Mouse (Mus musculus) hindbrain, embryonic 16.5 days (tissue): ENCODE data around the gene Txn1. TPM values are rescaled to one million over a fixed set of nuclear protein-coding genes. Genes with fewer than 3 reads are reported as not detected.

Experiments used
- ATAC-seq: fragments of 200-750 bp; cut with Nextera tagmentation; 2 replicates; pipeline ENCODE4 v1.8.0; 2017; ENCODE audit warnings: moderate TSS enrichment, moderate library complexity
- H3K27ac ChIP-seq: fragments of 300-500 bp; sonication (generic); 2 replicates; pipeline ENCODE4 v1.5.1; 2014; ENCODE audit warnings: low read depth, mild to moderate bottlenecking, control low read depth, low read length, moderate library complexity
- H3K27me3 ChIP-seq: fragments of 300-500 bp; sonication (generic); replicated peaks from 2 replicates; pipeline ENCODE4 v1.6.1; 2014; ENCODE audit warnings: low read length; ENCODE audit not compliant: control insufficient read depth, insufficient read depth
- H3K36me3 ChIP-seq: fragments of 300-500 bp; sonication (generic); 2 replicates; pipeline ENCODE4 v1.6.1; 2014; ENCODE audit warnings: mild to moderate bottlenecking, low read length, moderate library complexity, mixed read lengths; ENCODE audit not compliant: control insufficient read depth, insufficient read depth
- H3K4me1 ChIP-seq: fragments of 300-500 bp; sonication (generic); 2 replicates; pipeline ENCODE4 v1.6.1; 2014; ENCODE audit warnings: low read depth, low read length; ENCODE audit not compliant: control insufficient read depth, insufficient read depth
- H3K4me2 ChIP-seq: fragments of 300-500 bp; sonication (generic); 2 replicates; pipeline ENCODE4 v1.6.1; 2014; ENCODE audit warnings: mild to moderate bottlenecking, low read length, control low read depth, moderate library complexity
- H3K4me3 ChIP-seq: fragments of 300-500 bp; sonication (generic); 2 replicates; pipeline ENCODE4 v1.5.1; 2014; ENCODE audit warnings: mild to moderate bottlenecking, low read length, control low read depth, moderate library complexity
- H3K9ac ChIP-seq: fragments of 300-500 bp; sonication (generic); 2 replicates; pipeline ENCODE4 v1.6.1; 2014; ENCODE audit warnings: low read depth, mild to moderate bottlenecking, control low read depth, low read length, moderate library complexity
- H3K9me3 ChIP-seq: fragments of 300-500 bp; sonication (generic); 2 replicates; pipeline ENCODE4 v1.6.1; 2014; ENCODE audit warnings: mild to moderate bottlenecking, low read length, moderate library complexity; ENCODE audit not compliant: control insufficient read depth
- WGBS: fragments of 180-500 bp; shearing (Covaris S2); extraction: QIAGEN DNeasy Blood & Tissue Kit; methylation state at CpG from one replicate; pipeline ENCODE4 v1.1.7; 2014; 5-methylcytosine and 5-hydroxymethylcytosine counted together
- polyA plus RNA-seq: library from polyadenylated mRNA; unstranded; fragments of >200 nt; fragmentation: Nextera tagmentation; extraction: Ambion mirVana; gene quantifications from 2 replicates; pipeline ENCODE4 v1.2.1, GENCODE M21; 2015

The Txn1 gene
- polyA plus RNA-seq, 1 experiment from 2014 or later, result 334 TPM

DNA sequence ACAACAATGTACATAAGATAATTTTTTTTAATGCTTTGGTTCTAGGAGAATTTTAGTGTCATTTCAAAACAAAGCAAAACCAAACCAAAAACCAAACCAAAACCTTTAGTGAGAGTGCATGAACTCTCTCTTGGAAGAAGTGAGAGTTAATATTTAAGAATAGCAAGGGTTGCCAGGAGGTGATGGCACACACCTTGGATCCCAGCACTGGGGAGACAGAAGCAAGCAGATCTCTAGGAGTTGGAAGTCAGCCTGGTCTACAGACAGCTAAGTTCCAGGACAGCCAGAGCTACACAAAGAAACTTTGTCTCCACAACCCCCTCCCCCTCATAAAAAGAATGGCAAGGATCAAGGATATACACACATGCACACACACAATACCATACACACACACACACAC lies 43.2 kb downstream of the Txn1 start:
- H3K4me2 ChIP-seq, result no peak overlapping the region
- no peak overlapping the region for H3K9ac ChIP-seq
- no peaks in the 10 kb centered on the region for H3K9me3 ChIP-seq
- no peaks in the 10 kb centered on the region for H3K36me3 ChIP-seq
- no peak for ATAC-seq
- peaks cover 4% of the 10 kb centered on the region; the same call in 1 of the 2 replicates for H3K4me1 ChIP-seq
- no peak overlapping the region for H3K27ac ChIP-seq
- H3K27me3 ChIP-seq, result no peaks in the 10 kb centered on the region
- H3K4me3 ChIP-seq, result no peak overlapping the region

- no peaks in the 10 kb centered on the region for H3K4me1 ChIP-seq
- H3K27ac ChIP-seq, result no peak overlapping the region
- H3K36me3 ChIP-seq, result no peaks in the 10 kb centered on the region
- WGBS, result 87% methylated on average over 6 of the region's 6 CpGs
- H3K9ac ChIP-seq, result no peak overlapping the region
- no peaks in the 10 kb centered on the region for H3K9me3 ChIP-seq
- ATAC-seq, result no peak
- H3K4me2 ChIP-seq, result no peak overlapping the region
- H3K4me3 ChIP-seq, result no peak overlapping the region
- no peaks in the 10 kb centered on the region for H3K27me3 ChIP-seq
Measured at GRCm38 (mm10) chr4:57908860-57909259, 47.4 kb downstream of the Txn1 start.

DNA sequence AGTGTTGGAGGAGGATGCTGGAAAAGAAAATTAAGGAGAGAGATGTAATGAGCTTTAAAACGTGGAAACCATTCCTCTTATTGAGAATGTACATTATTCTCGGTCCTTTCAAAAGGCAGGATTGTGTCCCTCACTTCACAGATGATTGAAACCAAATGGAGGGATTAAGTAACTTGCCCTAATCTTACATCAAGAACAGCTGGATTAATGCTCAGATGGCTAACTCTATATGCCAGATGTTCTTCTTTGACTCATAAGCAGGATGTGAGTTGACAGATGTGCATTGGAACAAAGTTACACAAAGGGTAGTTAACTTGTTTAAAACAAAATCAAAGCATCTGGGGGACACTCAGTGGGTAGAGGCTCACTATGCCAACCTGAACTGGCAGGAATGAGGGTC lies 49.5 kb downstream of the Txn1 start:
- Histone ChIP-seq H3K9me3 (no peaks in the 10 kb centered on the region), H3K4me3 (no peak overlapping the region), H3K27me3 (no peaks in the 10 kb centered on the region), H3K9ac (no peak overlapping the region), H3K27ac (no peak overlapping the region), H3K36me3 (no peaks in the 10 kb centered on the region), H3K4me1 (no peaks in the 10 kb centered on the region), H3K4me2 (no peak overlapping the region)
- 65% methylated on average over 2 of the region's 2 CpGs for WGBS
- ATAC-seq, result no peak

GRCm38 (mm10) chr4:57904638-57905037 lies 51.6 kb downstream of the Txn1 start:
- Histone ChIP-seq H3K4me2 (peak overlapping the region; percentile 23; the same call in 1 of the 2 replicates), H3K27me3 (no peaks in the 10 kb centered on the region), H3K27ac (no peak overlapping the region), H3K9me3 (no peaks in the 10 kb centered on the region), H3K4me3 (no peak overlapping the region), H3K36me3 (no peaks in the 10 kb centered on the region), H3K4me1 (no peaks in the 10 kb centered on the region), H3K9ac (no peak overlapping the region)
- ATAC-seq, result peak; percentile 44
- 25% methylated on average over 9 of the region's 9 CpGs for WGBS

DNA sequence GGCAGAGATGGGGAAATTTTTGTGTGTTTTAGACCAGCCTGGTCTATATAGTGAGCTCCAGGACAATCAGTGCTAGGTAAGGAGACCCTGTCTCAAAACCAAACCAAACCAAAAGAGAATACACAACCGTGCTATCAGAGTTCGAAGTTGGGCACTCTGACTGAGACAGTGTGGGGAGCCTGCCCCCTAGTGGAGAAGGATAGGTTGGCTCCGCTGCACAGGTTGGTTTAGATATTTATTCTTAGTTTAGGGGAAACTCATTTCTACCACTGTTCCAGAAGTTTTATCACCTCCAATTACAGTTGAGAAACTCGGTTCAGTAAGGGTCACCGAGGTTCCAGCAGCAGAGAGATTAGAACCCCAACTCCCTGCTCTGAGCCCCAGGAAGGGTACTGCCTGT lies 52.0 kb downstream of the Txn1 start:
- no peak overlapping the region; the same call in 1 of the 2 replicates for H3K4me2 ChIP-seq
- no peaks in the 10 kb centered on the region for H3K36me3 ChIP-seq
- ATAC-seq, result peak; percentile 67
- H3K9me3 ChIP-seq, result no peaks in the 10 kb centered on the region
- H3K27me3 ChIP-seq, result no peaks in the 10 kb centered on the region
- no peak overlapping the region for H3K4me3 ChIP-seq
- WGBS, result 14% methylated on average over 5 of the region's 5 CpGs
- no peak overlapping the region for H3K9ac ChIP-seq
- no peak overlapping the region for H3K27ac ChIP-seq
- no peaks in the 10 kb centered on the region for H3K4me1 ChIP-seq

GRCm38 (mm10) chr4:57902619-57903018 lies 53.6 kb downstream of the Txn1 start:
- no peaks in the 10 kb centered on the region for H3K36me3 ChIP-seq
- no peak overlapping the region for H3K27ac ChIP-seq

DNA sequence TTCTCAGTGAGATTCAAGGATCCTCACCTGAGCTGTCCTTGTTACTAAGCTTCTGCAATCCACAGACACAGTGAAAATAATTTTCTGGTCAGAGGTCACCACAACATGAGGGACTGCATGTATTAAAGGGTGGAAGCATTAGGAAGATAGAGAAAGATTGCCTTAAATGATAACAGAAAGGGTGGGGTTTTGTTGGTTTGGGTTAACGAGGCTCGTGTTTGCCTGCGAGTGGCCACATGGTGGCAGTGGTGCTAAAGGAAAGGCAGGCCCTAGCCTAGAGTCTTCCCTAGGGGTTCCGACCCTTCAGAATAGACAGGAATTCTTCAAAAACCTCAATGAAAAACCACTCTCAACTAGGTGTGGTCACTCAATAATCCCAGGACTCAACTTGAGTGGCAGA lies 55.0 kb downstream of the Txn1 start:
- H3K27me3 ChIP-seq, result no peaks in the 10 kb centered on the region
- ATAC-seq, result peak; percentile 63; the same call in 1 of the 2 replicates
- WGBS, result 17% methylated on average over 4 of the region's 4 CpGs
- no peak overlapping the region for H3K9ac ChIP-seq
- no peaks in the 10 kb centered on the region for H3K36me3 ChIP-seq
- no peak overlapping the region for H3K4me2 ChIP-seq
- no peaks in the 10 kb centered on the region for H3K4me1 ChIP-seq
- H3K4me3 ChIP-seq, result no peak overlapping the region
- no peak overlapping the region for H3K27ac ChIP-seq
- H3K9me3 ChIP-seq, result no peaks in the 10 kb centered on the region

More at GRCm38 (mm10) chr4:57902619-57903018, 53.6 kb downstream of the Txn1 start:
- Histone ChIP-seq H3K4me2 (no peak overlapping the region), H3K27me3 (no peaks in the 10 kb centered on the region), H3K4me1 (no peaks in the 10 kb centered on the region), H3K9me3 (no peaks in the 10 kb centered on the region), H3K9ac (no peak overlapping the region), H3K4me3 (no peak overlapping the region)
- WGBS, result 83% methylated on average over 5 of the region's 5 CpGs
- ATAC-seq, result no peak

- Histone ChIP-seq H3K9me3 (no peaks in the 10 kb centered on the region), H3K4me1 (peaks cover 5% of the 10 kb centered on the region; the same call in 1 of the 2 replicates), H3K4me2 (no peak overlapping the region), H3K9ac (no peak overlapping the region), H3K36me3 (no peaks in the 10 kb centered on the region), H3K27me3 (no peaks in the 10 kb centered on the region), H3K27ac (no peak overlapping the region), H3K4me3 (no peak overlapping the region)
- 80% methylated on average over 3 of the region's 3 CpGs for WGBS
- ATAC-seq, result no peak
Measured at GRCm38 (mm10) chr4:57896631-57897030, 59.6 kb downstream of the Txn1 start.

- Histone ChIP-seq H3K4me1 (peaks cover 5% of the 10 kb centered on the region; the same call in 1 of the 2 replicates), H3K9me3 (no peaks in the 10 kb centered on the region), H3K27me3 (no peaks in the 10 kb centered on the region), H3K4me3 (no peak overlapping the region), H3K27ac (no peak overlapping the region), H3K4me2 (no peak overlapping the region), H3K36me3 (no peaks in the 10 kb centered on the region), H3K9ac (no peak overlapping the region)
- 68% methylated on average over 6 of the region's 6 CpGs for WGBS
- no peak for ATAC-seq
Measured at GRCm38 (mm10) chr4:57895902-57896301, 60.3 kb downstream of the Txn1 start.

DNA sequence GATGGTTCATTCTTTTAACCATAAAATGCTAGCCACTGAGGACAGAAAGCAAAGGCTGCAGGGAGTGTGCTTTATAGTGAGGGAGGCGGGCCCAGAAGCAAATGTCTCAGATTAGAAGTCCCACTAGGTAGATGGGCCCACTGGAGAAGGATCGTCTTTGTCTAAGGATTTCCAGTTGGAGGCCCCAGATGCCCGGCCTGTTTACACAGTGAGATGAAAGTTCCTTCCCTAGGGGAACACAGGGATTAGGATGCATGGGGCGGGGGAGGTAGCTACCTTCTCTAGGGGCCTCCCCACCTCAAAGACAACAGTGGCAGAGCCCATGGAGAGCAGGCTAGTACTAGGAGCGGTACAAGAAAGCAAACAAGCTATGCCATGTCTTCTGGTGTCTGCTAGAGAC lies 61.1 kb downstream of the Txn1 start:
- no peaks in the 10 kb centered on the region for H3K27me3 ChIP-seq
- no peak overlapping the region for H3K4me2 ChIP-seq
- no peaks in the 10 kb centered on the region for H3K9me3 ChIP-seq
- no peak for ATAC-seq
- 56% methylated on average over 5 of the region's 5 CpGs for WGBS
- H3K4me1 ChIP-seq, result peaks cover 5% of the 10 kb centered on the region; the same call in 1 of the 2 replicates
- no peak overlapping the region for H3K4me3 ChIP-seq
- H3K9ac ChIP-seq, result no peak overlapping the region
- no peak overlapping the region for H3K27ac ChIP-seq
- no peaks in the 10 kb centered on the region for H3K36me3 ChIP-seq
